Mouse (Mus musculus): Measurements from ENCODE around the gene Efemp2. TPM values are rescaled to one million over a fixed set of nuclear protein-coding genes. Genes with fewer than 3 reads are reported as not detected.

Gene Efemp2
- total RNA-seq, 1 experiment from 2014 or later, result 56.3 TPM

DNA sequence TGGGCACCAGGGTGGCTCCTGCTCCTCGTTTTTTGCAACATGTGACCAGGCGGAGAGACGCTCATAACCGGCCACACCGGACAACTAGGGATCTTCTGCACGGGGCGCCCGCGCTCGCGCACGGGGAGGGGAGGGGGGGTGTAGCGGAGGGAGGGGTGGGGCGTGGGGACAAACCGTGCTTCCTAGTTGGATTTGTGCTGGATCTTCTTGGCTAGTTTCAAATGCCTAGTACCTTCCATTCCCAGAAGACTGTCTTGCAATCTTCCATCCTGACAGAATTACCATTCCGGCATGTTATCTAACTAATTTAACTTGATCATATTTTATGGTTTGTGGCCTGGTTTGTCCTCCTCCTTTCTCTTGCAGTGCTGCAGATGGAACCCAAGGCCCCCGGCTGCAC is 29.9 kb downstream of the Efemp2 start, which contains the start of gene 1700020D05Rik:
Gene 1700020D05Rik (minus strand): TSS at position 101 of the 400 bp plus-strand sequence.
- no peak for DNase-seq

DNA sequence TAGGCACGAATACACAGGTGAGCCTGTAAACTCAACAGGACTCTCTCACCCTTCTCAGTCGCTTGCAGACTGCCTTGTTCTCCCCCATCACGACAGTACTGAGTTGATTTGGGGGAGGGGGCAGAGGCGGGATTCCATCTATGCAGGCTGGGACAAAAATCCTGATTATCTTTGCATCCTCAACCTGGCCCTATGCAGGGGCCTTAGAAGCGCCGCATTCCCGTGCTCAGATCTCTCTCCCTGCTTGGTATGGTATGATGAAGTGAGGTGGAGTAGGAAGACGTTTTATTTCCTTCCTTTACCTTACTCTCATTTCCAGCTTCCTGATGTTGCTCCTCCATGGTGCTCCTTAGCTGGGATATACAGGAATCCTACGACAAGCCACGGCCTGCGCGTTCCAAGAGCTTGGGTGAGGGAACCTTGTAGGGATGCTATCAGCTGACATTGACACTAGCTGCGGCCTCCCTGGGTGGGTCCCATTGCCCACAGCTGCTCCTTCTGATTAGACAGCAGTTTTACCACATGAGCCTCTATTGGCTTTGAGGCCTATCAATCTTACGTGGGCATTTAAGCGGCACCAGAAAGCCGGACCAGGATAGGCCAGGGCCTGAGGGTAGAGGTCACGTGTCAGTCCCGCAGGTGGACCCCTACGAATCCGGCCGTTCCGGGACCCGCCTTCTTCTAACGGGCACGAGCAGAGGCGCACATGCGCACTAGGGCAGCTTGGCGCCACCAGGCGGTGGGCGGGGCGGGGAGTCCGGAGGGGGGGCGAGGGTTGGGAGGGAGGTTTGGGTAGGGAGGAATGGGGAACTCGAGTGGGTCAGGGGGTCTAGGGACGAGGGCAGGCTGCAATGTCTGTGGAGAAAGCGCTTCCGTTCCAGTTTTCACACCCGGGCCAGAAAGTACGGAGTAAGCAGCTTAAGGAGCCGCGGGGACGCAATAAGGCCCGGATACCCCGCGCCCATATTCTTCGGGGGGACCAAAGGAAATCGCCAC is 36.6 kb downstream of the Efemp2 start, which contains the start of gene Snx32:
Gene Snx32 (minus strand): TSS at position 508 of the 996 bp plus-strand sequence.
- peak; percentile 98 for DNase-seq

DNA sequence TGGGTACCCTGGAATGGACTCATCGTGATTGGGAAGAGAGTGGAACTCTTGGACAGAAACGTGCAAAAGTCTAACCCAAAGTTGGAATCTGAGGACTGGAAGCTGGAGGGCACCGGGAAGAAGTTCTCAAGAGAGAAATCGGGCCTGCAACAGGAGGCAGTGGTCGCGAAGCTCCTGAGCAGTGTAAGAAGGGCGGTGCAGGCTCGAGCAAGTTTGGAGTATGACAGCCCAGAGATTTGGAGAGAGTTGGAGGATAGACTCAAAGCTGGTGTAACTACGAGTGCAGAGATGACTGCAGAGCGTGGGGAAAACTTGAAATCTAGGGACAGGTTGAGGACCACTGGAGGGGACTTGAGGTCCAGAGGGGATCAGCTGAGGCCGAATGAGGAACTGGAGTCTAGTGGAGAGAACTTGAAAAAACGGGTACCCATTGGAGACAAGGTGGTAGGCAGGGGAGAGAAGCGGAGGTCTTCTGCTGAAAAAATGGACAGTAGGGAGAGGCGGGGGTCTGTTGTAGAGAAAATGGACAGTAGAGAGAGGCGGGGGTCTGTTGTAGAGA is 37.4 kb downstream of the Efemp2 start:
- no peak for DNase-seq

DNA sequence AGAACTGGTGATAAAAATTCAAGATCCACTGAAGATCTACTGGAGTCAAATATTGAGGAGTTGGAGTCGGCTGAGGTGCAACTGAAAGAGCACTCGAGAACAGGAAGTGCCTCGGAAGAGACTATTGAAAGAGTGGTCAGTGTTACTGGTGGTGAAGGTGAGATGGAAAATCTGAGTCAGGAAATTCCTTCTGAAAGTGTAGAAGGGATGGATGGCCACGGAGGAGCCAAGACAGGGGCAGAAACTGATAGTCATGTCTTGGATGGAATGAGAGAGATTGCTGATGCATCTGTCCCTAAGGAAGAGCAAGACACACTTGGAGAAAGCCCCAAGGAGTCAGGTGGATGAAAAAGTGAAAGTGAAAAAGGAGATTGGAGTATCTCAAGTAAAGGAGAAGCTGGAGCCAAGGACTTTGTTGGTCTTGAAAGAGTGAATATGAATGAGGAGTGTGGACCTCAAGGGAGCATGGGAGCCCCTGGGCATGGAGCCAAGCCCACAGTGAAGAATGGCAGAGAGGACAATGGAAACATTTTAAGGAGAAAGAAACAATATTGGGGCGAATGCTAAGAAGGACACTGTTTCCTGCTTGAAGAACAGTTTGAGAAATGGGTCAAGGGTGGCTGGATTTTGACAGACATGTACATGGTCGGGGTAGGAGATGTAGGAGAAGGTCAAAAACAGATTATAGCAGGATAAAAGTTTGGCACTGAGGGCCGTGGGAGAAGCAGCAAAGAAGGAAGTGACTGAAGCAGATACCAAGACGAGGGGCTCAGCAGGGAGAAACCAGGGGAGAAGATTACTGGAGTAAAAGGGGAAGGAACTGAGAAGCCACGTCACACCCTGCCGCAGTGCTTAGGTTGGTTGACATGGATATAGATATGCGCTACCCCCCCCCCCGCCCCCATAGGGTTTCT is 38.6 kb downstream of the Efemp2 start:
- DNase-seq, result no peak

DNA sequence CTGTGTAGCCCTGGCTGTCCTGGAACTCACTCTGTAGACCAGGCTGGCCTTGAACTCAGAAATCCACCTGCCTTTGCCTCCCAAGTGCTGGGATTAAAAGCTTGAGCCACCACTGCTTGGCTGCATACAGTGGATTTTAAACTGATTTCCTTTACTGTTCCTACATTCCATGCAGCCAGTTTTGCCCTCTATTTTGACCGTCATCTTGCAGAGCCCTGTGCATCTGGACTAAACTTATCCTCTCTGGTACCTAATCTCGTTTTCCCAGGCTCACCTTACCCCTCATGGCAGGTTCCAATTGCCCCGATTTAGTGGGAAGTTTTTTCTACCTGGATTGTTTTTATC is 39.2 kb downstream of the Efemp2 start:
- no peak for DNase-seq

DNA sequence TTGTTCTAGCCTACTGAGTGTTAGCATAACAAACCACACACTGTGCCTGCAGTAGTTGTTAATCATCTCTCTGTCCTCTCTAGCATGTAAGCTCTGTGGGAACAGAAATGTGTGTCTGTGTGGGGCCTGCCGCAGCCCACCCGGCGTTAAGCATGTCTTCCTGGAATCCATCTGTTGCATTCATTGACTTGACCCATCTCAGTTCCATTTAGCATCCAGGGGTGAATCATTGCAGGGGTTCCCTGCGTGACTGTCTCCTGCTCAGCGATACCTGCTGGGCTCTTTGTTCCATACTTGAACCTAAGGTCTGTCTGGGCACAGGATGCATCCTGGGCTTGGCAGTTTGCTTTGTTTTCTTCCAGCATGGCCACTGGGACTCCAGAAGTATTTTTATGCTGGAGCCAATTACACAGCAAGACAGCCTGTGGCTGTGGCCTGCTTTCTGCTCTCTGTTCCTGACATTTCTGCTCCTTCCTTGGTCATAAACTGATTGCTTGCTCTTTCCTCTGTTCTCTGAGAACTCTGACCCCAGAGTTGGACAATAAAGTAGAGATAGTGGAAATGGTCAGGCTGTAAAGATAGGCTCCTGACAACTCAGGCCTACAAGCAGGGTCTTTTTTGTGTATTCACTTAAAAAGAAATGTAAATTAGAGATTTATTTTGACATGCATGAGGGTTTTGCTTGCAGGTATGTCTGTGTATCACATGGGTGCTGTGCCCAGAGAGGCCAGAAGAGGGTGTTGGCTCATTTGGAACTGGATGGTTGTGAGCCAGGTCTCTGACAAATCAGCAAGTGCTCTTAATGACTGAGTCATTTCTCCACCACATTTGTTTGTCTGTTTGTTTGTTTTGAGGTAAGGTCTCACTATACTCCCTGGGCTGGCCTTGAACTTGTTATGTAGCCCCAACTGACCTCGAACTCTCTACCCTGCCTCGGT is 42.4 kb downstream of the Efemp2 start:
- no peak for DNase-seq

DNA sequence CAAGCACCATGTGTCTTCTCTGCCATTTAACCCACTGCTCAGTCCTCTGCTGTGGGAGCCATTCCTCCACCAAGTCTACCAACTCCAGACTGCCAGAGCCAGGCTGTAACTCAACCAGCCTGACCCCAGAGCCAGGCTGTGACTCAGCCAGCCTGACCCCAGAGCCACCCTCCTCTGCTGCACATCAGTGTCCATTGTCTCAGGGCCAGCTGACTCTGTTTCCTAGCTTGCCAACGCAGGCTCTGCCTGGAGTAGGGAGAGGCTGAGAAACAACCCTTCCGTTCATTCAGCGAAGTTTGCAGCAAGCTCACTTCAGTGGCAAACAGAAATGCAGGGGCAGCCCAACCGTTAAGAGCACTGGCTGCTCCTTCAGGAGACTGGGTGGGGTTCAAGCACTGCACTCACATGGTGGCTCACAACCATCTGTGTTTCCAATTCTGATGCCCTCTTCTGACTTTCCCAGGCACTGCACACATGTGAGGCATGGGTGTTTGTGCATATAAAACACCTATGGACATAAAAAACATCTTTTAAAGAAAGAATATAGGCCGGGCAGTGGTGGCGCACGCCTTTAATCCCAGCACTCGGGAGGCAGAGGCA is 43.3 kb downstream of the Efemp2 start:
- peak; percentile 31 for DNase-seq

DNA sequence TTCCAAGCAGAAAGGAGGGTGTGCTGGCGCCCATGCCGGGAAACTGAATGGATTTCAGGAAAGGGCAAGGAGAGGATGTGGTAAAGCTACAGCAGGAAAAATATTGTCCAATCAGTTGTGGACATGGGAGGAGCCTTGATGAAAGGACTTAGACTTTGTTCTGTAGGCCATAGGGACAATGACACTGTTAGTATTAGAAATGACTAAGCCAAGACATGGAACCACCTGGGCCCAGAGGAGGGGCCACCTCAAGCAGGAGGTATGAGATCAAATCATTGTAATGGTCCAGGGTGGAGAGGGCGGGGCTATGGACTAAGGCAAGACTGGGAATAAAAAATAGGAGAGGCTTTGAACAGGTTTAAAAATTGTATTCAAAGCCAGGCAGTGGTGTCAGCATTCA is 45.0 kb downstream of the Efemp2 start:
- DNase-seq, result no peak

DNA sequence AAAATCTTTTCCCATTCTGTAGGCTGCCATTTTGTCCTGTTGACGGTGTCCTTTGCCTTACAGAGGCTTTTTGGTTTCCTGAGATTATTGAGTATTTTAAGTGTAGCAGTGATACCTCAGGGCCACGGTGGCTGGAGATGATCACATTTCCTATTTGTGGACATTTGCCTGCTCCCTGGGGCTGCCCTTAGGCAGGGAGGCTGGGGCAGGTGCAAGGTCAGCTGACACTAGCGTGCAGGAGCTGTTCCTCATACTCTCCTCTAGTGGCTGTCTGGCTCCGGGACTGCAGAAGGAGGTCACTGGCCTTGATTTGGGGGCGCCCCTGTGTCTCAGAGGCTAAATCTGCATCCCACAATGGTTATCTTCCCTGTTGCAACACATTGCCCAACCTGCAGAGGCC is 51.5 kb downstream of the Efemp2 start:
- DNase-seq, result no peak

DNA sequence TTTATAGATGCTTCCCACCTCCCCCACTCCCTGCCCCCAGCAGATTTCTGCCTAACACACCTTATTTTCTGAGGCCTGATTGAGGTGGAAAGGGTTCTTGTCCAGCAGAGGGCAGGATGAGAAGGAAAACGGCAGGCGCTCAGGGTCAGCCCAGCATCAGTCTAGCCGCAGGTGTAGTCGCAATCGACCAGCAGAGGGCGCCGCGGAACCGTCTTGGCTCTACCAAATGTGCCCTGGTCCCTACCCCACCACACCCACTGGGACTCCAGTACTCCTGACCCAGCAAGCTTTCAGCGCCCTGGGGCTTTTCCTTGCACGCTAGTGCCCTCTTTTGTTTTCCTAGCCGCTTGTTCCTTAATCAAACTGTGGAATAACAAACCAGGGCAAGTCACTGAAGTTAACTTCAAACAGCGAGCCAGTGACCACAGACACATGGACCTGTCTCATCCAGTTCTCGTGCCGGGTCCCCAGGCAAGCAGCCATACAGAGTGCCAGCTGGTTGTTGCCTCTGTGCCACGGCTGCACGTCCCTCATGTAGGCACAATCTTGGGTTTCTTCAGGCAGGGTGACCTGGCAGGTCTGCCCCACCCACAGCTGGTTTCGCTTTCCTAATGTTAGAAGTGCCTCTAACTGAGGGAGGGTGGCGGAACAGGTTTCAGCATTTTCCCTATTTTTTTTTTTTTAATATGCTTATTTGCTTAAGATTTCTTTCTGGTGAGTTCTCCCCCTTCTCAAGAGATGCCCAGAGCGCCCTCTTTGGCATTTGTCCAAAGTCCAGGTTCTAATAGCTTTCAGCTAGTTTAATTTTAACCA is 55.8 kb downstream of the Efemp2 start:
- DNase-seq, result peak; percentile 98

DNA sequence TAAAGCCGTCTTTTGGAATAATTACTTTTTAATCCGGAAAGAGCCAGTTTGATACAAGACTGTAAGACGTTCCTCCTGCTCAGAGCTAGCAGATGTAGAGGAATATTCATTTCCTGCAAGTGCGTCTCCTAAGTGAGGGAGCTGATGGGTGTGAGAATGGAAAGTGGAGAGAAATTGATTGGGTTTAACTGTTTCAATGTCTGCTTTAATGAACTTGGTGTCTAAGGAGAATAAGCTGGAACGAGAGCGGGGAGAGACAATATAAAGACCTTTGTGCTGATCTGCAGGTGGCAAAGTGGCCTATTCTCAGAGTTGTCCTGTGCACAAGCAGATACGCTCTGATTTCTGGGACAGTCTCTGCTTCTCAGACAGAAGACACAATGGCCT is 56.4 kb downstream of the Efemp2 start:
- no peak for DNase-seq

Other genes with a start within 250 kb of the Efemp2 start
- gene Pacs1, start 200.8 kb upstream of the Efemp2 start, total RNA-seq (2021), result 18.0 and 26.9 TPM in 2 replicates
- gene Sf3b2, start 178.5 kb upstream of the Efemp2 start, total RNA-seq (2021), result 175 and 194 TPM in 2 replicates
- gene Gal3st3, start 175.6 kb upstream of the Efemp2 start, total RNA-seq (2021), result not detected in 2 replicates
- gene Catsper1, start 138.2 kb upstream of the Efemp2 start, total RNA-seq (2021), result not detected in 2 replicates
- 1.6 TPM in 1 of 2 replicates, not detected in the other for gene Cst6, start 124.4 kb upstream of the Efemp2 start, total RNA-seq (2021)
- 25.0 and 25.1 TPM in 2 replicates for gene Eif1ad, start 107.2 kb upstream of the Efemp2 start, total RNA-seq (2021)
- 148 and 160 TPM in 2 replicates for gene Banf1, start 106.8 kb upstream of the Efemp2 start, total RNA-seq (2021)
- 49.8 and 93.4 TPM in 2 replicates for gene Sart1, start 85.3 kb upstream of the Efemp2 start, total RNA-seq (2021)
- gene Tsga10ip, start 71.4 kb upstream of the Efemp2 start, total RNA-seq (2021), result not detected in 2 replicates
- gene Drap1, start 49.0 kb upstream of the Efemp2 start, total RNA-seq (2021), result 182 and 221 TPM in 2 replicates
- 43.1 and 51.1 TPM in 2 replicates for gene AI837181, start 48.8 kb upstream of the Efemp2 start, total RNA-seq (2021)
- not detected in 2 replicates for gene Fosl1, start 26.4 kb upstream of the Efemp2 start, total RNA-seq (2021)
- 7.2 and 10.9 TPM in 2 replicates for gene Ccdc85b, start 16.1 kb upstream of the Efemp2 start, total RNA-seq (2021)
- gene Fibp, start 13.3 kb upstream of the Efemp2 start, total RNA-seq (2021), result 53.7 and 100 TPM in 2 replicates
- gene Ctsw, start 5.4 kb upstream of the Efemp2 start, total RNA-seq (2021), result not detected in 2 replicates
- gene Mus81, start 14.4 kb downstream of the Efemp2 start, total RNA-seq (2021), result 31.1 and 35.0 TPM in 2 replicates
- 625 and 632 TPM in 2 replicates for gene Cfl1, start 16.5 kb downstream of the Efemp2 start, total RNA-seq (2021)
- 2.2 and 3.7 TPM in 2 replicates for gene 1700020D05Rik, start 29.8 kb downstream of the Efemp2 start, total RNA-seq (2021)
- gene Snx32, start 36.6 kb downstream of the Efemp2 start, total RNA-seq (2021), result 13.1 and 18.4 TPM in 2 replicates
- gene Ovol1, start 86.7 kb downstream of the Efemp2 start, total RNA-seq (2021), result not detected in 2 replicates
- 13.1 and 16.4 TPM in 2 replicates for gene Ap5b1, start 94.1 kb downstream of the Efemp2 start, total RNA-seq (2021)
- 97.8 and 144 TPM in 2 replicates for gene Rnaseh2c, start 127.9 kb downstream of the Efemp2 start, total RNA-seq (2021)
- 74.6 and 86.3 TPM in 2 replicates for gene Kat5, start 136.3 kb downstream of the Efemp2 start, total RNA-seq (2021)
- gene Rela, start 163.5 kb downstream of the Efemp2 start, total RNA-seq (2021), result 96.3 and 101 TPM in 2 replicates
- 61.8 and 76.7 TPM in 2 replicates for gene Sipa1, start 189.8 kb downstream of the Efemp2 start, total RNA-seq (2021)
- gene Map3k11, start 214.8 kb downstream of the Efemp2 start, total RNA-seq (2021), result 43.7 and 49.7 TPM in 2 replicates
- 110 and 124 TPM in 2 replicates for gene Pcnx3, start 215.0 kb downstream of the Efemp2 start, total RNA-seq (2021)
- gene Kcnk7, start 230.4 kb downstream of the Efemp2 start, total RNA-seq (2021), result not detected in 2 replicates

Data from adrenal gland, postnatal 25 days (tissue).